ENCODE assay signal across 15 mouse cellular contexts in the genomic region with DNA sequence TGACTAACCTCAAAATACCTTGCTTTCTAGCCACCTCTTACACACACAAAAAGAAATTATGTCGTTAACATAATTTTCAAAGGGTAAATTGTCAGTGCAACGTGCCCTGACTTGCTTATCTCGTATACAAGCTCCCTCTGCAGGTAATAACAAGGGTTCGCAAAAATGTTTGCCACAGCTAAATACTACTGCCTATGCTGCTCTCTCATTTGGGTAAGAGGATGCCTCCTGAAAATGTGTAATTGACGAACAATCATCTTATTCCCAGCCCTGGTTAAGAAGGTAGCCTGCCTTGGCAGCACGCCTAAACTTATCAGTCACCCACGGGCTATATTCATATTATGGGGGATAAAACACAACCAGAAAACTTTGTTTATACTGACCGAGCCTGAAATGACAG. TPM values are rescaled to one million over a fixed set of nuclear protein-coding genes. Genes with fewer than 3 reads are reported as not detected.
DNase-seq lines count a peak whose midpoint lies in the region; ATAC-seq and TF ChIP-seq lines count a peak whose summit lies in the region.
"Had no signal": no experiment of that assay in that cellular context is flagged by ENCODE, and none has a peak within 500 bp of the region (broad histone marks: within the 10 kb centered on the region; RNA-seq: fewer than 3 reads in every experiment).

No protein-coding gene starts in this region.

- H3K9ac ChIP-seq in forebrain, embryonic 15.5 days (replicated peaks), result no peak overlapping the region; the same call in 1 of the 2 replicates
- no peak overlapping the region for H3K9ac ChIP-seq in forebrain, embryonic 12.5 days
- H3K9ac ChIP-seq in MEL (ENCODE audit: control insufficient read depth, low read depth, low read length, poor library complexity, severe bottlenecking), result no peak overlapping the region
- H3K9ac ChIP-seq in forebrain, embryonic 16.5 days (replicated peaks; ENCODE audit: low read depth, low read length), result peak overlapping the region; percentile 13
- H3K9ac ChIP-seq: heart, embryonic 13.5 days; limb, embryonic 13.5 days had no signal

- no peak for DNase-seq in layer of hippocampus, adult 2 months (ENCODE audit: low spot score in 2 of 2)
- DNase-seq in layer of hippocampus, postnatal 25 days (ENCODE audit: extremely low spot score in 1 of 2, low spot score in 1 of 2), result no peak
- DNase-seq in MEL (ENCODE audit: low read depth, low spot score), result peak; percentile 2
- no peak for DNase-seq in urinary bladder, postnatal 10 days (ENCODE audit: low spot score)
- DNase-seq in spleen, adult 18-20 months, result no peak
- DNase-seq: kidney, adult 18-20 months; layer of hippocampus, adult 9-11 months; lung, postnatal 10 days; thymus, adult 2 months had no signal

- H3K27me3 ChIP-seq in forebrain, embryonic 15.5 days, result no peaks in the 10 kb centered on the region
- no peaks in the 10 kb centered on the region for H3K27me3 ChIP-seq in forebrain, embryonic 12.5 days
- no peaks in the 10 kb centered on the region for H3K27me3 ChIP-seq in MEL (ENCODE audit: control insufficient read depth in 1 of 2, insufficient read depth in 2 of 2, low read length in 2 of 2)
- no peaks in the 10 kb centered on the region for H3K27me3 ChIP-seq in forebrain, embryonic 16.5 days (replicated peaks; ENCODE audit: control insufficient read depth, insufficient read depth, low read length)
- H3K27me3 ChIP-seq: heart, embryonic 13.5 days; limb, embryonic 13.5 days had no signal

- no peaks in the 10 kb centered on the region for H3K9me3 ChIP-seq in forebrain, embryonic 15.5 days
- no peaks in the 10 kb centered on the region for H3K9me3 ChIP-seq in forebrain, embryonic 12.5 days
- H3K9me3 ChIP-seq in MEL (replicated peaks; ENCODE audit: insufficient read depth, low read length), result no peaks in the 10 kb centered on the region
- no peaks in the 10 kb centered on the region for H3K9me3 ChIP-seq in forebrain, embryonic 16.5 days (ENCODE audit: control insufficient read depth, low read length)
- H3K9me3 ChIP-seq: heart, embryonic 13.5 days; limb, embryonic 13.5 days had no signal

- ATAC-seq in forebrain, embryonic 15.5 days (replicated peaks), result peak; percentile 21; the same call in 1 of the 2 replicates
- ATAC-seq in forebrain, embryonic 12.5 days (ENCODE audit: low FRiP score), result no peak
- ATAC-seq in forebrain, embryonic 16.5 days, result peak; percentile 62
- ATAC-seq: CD4-positive, CD25-positive, alpha-beta regulatory T cell, adult 4 months had no signal

- H3K27ac ChIP-seq in forebrain, embryonic 15.5 days (replicated peaks), result no peak overlapping the region
- no peak overlapping the region for H3K27ac ChIP-seq in forebrain, embryonic 12.5 days
- H3K27ac ChIP-seq in layer of hippocampus, adult 2 months, result no peak overlapping the region
- H3K27ac ChIP-seq in MEL (ENCODE audit: control insufficient read depth, low read depth, low read length), result no peak overlapping the region
- H3K27ac ChIP-seq in forebrain, embryonic 16.5 days (ENCODE audit: low read length), result no peak overlapping the region
- H3K27ac ChIP-seq: heart, embryonic 13.5 days; limb, embryonic 13.5 days had no signal

- no peak for TF ChIP-seq POLR2A in MEL (IDR thresholded peaks at IDR 0.05; ENCODE audit: control insufficient read depth in 1 of 2, insufficient read depth in 1 of 2, low read depth in 1 of 2, low read length in 2 of 2, poor library complexity in 1 of 2)

- no peak for TF ChIP-seq EP300 in MEL (IDR thresholded peaks at IDR 0.05; ENCODE audit: low read depth in 1 of 2, low read length in 2 of 2)

- no peaks in the 10 kb centered on the region for H3K79me2 ChIP-seq in MEL (ENCODE audit: control insufficient read depth, insufficient read depth, low read length, poor library complexity)

- no peaks in the 10 kb centered on the region for H3K36me3 ChIP-seq in forebrain, embryonic 15.5 days
- no peaks in the 10 kb centered on the region for H3K36me3 ChIP-seq in forebrain, embryonic 12.5 days (replicated peaks)
- no peaks in the 10 kb centered on the region for H3K36me3 ChIP-seq in MEL (ENCODE audit: control insufficient read depth in 1 of 2, insufficient read depth in 2 of 2, low read length in 2 of 2)
- no peaks in the 10 kb centered on the region for H3K36me3 ChIP-seq in forebrain, embryonic 16.5 days (ENCODE audit: control insufficient read depth, insufficient read depth)
- H3K36me3 ChIP-seq: heart, embryonic 13.5 days; limb, embryonic 13.5 days had no signal

- H3K4me3 ChIP-seq in forebrain, embryonic 15.5 days, result peak overlapping the region; percentile 40; the same call in 1 of the 2 replicates
- H3K4me3 ChIP-seq in forebrain, embryonic 12.5 days (replicated peaks), result no peak overlapping the region
- no peak overlapping the region for H3K4me3 ChIP-seq in layer of hippocampus, adult 2 months
- no peak overlapping the region for H3K4me3 ChIP-seq in MEL (ENCODE audit: control insufficient read depth in 1 of 2, insufficient read depth in 1 of 2, low read depth in 2 of 2, low read length in 2 of 2)
- H3K4me3 ChIP-seq in forebrain, embryonic 16.5 days (replicated peaks; ENCODE audit: low read length), result no peak overlapping the region
- H3K4me3 ChIP-seq: limb, embryonic 13.5 days had no signal

- WGBS in forebrain, embryonic 15.5 days, result 22% methylated on average over 8 of the region's 8 CpGs
- WGBS in forebrain, embryonic 12.5 days, result 43% methylated on average over 8 of the region's 8 CpGs
- WGBS in forebrain, embryonic 16.5 days, result 21% methylated on average over 8 of the region's 8 CpGs

- H3K4me1 ChIP-seq in forebrain, embryonic 15.5 days, result peaks cover 39% of the 10 kb centered on the region
- H3K4me1 ChIP-seq in forebrain, embryonic 12.5 days, result peaks cover 35% of the 10 kb centered on the region
- no peaks in the 10 kb centered on the region for H3K4me1 ChIP-seq in MEL (ENCODE audit: control insufficient read depth in 1 of 2, insufficient read depth in 2 of 2, low read length in 2 of 2)
- peaks cover 21% of the 10 kb centered on the region for H3K4me1 ChIP-seq in forebrain, embryonic 16.5 days (replicated peaks; ENCODE audit: control insufficient read depth, insufficient read depth, low read length)

- TF ChIP-seq RAD21 in MEL (IDR thresholded peaks at IDR 0.05; ENCODE audit: low read depth, low read length), result no peak; the same call in 1 of the 2 replicates

- peak; percentile 69 for TF ChIP-seq CTCF in layer of hippocampus, adult 2 months (conservative IDR thresholded peaks at IDR 0.05)
- TF ChIP-seq CTCF in MEL (IDR thresholded peaks at IDR 0.05 in 2 of 3, conservative IDR thresholded peaks at IDR 0.05 in 1 of 3; ENCODE audit: control insufficient read depth in 1 of 3, insufficient read depth in 1 of 3, low read depth in 2 of 3, low read length in 3 of 3, poor library complexity in 1 of 3, severe bottlenecking in 1 of 3), result no peak

- peak overlapping the region; percentile 71 for H3K4me2 ChIP-seq in forebrain, embryonic 15.5 days (replicated peaks)
- no peak overlapping the region for H3K4me2 ChIP-seq in forebrain, embryonic 12.5 days
- H3K4me2 ChIP-seq in forebrain, embryonic 16.5 days (ENCODE audit: low read length), result peak overlapping the region; percentile 29
- H3K4me2 ChIP-seq: limb, embryonic 13.5 days had no signal

TF ChIP-seq in MEL, 35 proteins besides CTCF, POLR2A, EP300 and RAD21:
- TF ChIP-seq GABPA (IDR thresholded peaks at IDR 0.05; ENCODE audit: low read depth, low read length) (no peak), CHD2 (IDR thresholded peaks at IDR 0.05; ENCODE audit: low read length) (no peak), ZMIZ1 (IDR thresholded peaks at IDR 0.05; ENCODE audit: low read depth, low read length) (no peak), KAT2A (conservative IDR thresholded peaks at IDR 0.05; ENCODE audit: low read depth, low read length) (no peak), HCFC1 (IDR thresholded peaks at IDR 0.05; ENCODE audit: low read depth, low read length) (no peak), TBP (IDR thresholded peaks at IDR 0.05; ENCODE audit: low read depth, low read length) (no peak), USF1 (IDR thresholded peaks at IDR 0.05; ENCODE audit: low read depth, low read length) (no peak), MYB (IDR thresholded peaks at IDR 0.05; ENCODE audit: low read depth, low read length) (no peak), GATA1 (IDR thresholded peaks at IDR 0.05; ENCODE audit: low read depth, low read length) (no peak), MYC (IDR thresholded peaks at IDR 0.05; ENCODE audit: low read depth, low read length) (no peak), MXI1 (IDR thresholded peaks at IDR 0.05; ENCODE audit: low read depth, low read length) (no peak), CHD1 (IDR thresholded peaks at IDR 0.05; ENCODE audit: low read depth, low read length) (no peak), ZNF384 (IDR thresholded peaks at IDR 0.05; ENCODE audit: low read depth, low read length) (no peak), POLR2AphosphoS2 (IDR thresholded peaks at IDR 0.05; ENCODE audit: low read length) (no peak), MAZ (IDR thresholded peaks at IDR 0.05; ENCODE audit: low read depth, low read length) (no peak), MAX (IDR thresholded peaks at IDR 0.05; ENCODE audit: low read length) (no peak), MEF2A (IDR thresholded peaks at IDR 0.05; ENCODE audit: extremely low read depth, insufficient replicate concordance, low read depth, low read length, poor library complexity, severe bottlenecking) (no peak), ZC3H11A (IDR thresholded peaks at IDR 0.05; ENCODE audit: low read depth, low read length) (no peak), USF2 (IDR thresholded peaks at IDR 0.05; ENCODE audit: borderline replicate concordance in 1 of 2, insufficient read depth in 1 of 2, low read depth in 1 of 2, low read length in 2 of 2) (no peak)

RNA-seq across cellular contexts. Expression of gene Adgrl2, which starts 11.8 kb away (rescaled TPM):
- polyA plus RNA-seq in forebrain, embryonic 15.5 days (2015; fragmentation: Nextera tagmentation; extraction: Ambion mirVana), result 99.4 and 119 TPM in 2 replicates
- 103 and 104 TPM in 2 replicates for polyA plus RNA-seq in forebrain, embryonic 12.5 days (2016; fragmentation: Nextera tagmentation; extraction: Ambion mirVana)
- 10 to 100 TPM; 56.6 to 58.7 TPM for total RNA-seq in layer of hippocampus, adult 2 months (2021)
- 10 to 100 TPM; 60.1 to 70.2 TPM for total RNA-seq in layer of hippocampus, postnatal 25 days (2021)
- not detected in 2 replicates for total RNA-seq in MEL (2012; rRNA removed)
- not detected for polyA plus RNA-seq in MEL (2012; ENCODE audit: insufficient read depth in 1 of 2, insufficient read length in 2 of 2, low read depth in 1 of 2, low replicate concordance in 2 of 2, missing spikeins in 1 of 2)
- 132 and 139 TPM in 2 replicates for polyA plus RNA-seq in forebrain, embryonic 16.5 days (2015; fragmentation: Nextera tagmentation; extraction: Ambion mirVana)
- polyA plus RNA-seq: CD4-positive, CD25-positive, alpha-beta regulatory T cell, adult 4 months had no signal

Comparison
In these comparisons a context has a peak if more than half of its experiments do, and no peak if none do; other contexts are left out.
1. RNA of gene Adgrl2, which starts 11.8 kb away (polyA plus RNA-seq): 132 to 139 TPM in forebrain, embryonic 16.5 days, 99.4 to 119 TPM in forebrain, embryonic 15.5 days and 103 to 104 TPM in forebrain, embryonic 12.5 days; not detected in MEL; every median in the first group is over 100 times any median in the second.